Mouse (Mus musculus): ENCODE results near the gene Clstn3. TPM values are rescaled to one million over a fixed set of nuclear protein-coding genes. Genes with fewer than 3 reads are reported as not detected.
A peak's percentile ranks its signal among the peaks of the same experiment; 100 is the strongest.
"Not testable (repeated sequence)": the region's sequence is repeated elsewhere in the genome, so short reads cannot be mapped to it uniquely, and the experiment has no call there.

Clstn3 gene
- polyA plus RNA-seq, 1 experiment from 2014 or later: 4.7 TPM

DNA sequence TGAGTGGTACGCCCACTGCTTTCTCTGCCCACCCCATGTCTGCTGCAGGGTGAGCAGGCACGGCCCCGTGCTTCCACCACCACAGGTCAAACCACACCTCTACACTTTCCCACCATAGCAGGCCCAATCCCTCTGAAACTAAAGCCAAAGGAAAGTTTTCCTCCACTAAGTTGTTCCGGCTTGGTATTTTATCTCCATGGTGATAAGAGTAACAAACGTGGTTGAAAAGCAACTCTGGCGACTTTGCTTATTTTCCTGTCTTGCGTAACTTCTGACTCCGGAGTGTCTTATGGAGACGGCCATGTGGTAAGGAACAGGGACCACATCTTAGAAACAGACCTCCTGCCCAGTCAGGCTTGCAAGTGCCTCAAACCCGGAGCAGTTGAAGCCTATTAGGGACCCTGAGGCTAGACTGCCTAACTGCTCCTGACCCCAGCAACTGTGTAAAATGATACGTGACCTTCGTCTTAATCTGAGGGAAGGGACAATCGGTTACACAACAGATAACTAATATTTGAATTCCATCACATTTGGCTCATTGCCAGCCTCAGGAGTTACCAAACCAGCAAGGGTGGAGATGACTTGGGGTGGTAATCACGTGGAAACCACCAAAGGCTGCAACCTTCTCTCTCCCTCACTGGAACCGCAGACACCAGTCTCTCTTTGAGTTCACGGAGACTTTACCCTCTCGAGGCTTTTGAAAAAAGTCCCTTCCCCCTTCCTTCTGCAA lies 13.5 kb upstream of the Clstn3 start:
- Histone ChIP-seq H3K27ac (peak overlapping the region; percentile 80), H3K27me3 (replicated peaks) (no peaks in the 10 kb centered on the region), H3K4me2 (replicated peaks) (peak overlapping the region; percentile 9; the same call in 1 of the 2 replicates), H3K4me3 (replicated peaks) (no peak overlapping the region), H3K9me3 (no peaks in the 10 kb centered on the region), H3K4me1 (replicated peaks) (peaks cover 12% of the 10 kb centered on the region), H3K36me3 (no peaks in the 10 kb centered on the region), H3K9ac (no peak overlapping the region)
- WGBS: 35% methylated on average over 17 of the region's 17 CpGs
- ATAC-seq: peak; percentile 73

DNA sequence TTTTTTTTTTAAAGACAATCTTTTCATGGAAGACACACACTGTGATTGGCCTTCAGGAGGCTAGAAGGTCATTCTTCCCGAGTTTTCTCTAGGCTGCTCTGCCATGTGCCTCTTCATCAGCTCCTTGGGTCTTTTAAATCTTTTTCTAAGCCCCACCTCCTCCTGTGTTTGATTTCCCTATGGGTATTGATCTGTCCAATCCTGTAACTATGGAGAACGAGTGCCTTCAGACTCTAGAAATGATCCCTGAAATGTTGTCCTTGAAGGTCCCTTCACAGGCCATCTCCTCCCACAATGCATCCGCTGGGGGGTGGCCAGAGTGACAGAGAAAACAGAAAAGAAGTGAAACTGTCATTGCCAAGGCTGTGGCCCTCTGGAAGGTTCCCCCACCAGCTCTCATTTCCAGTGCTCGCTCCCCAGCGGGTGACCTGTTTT lies 12.6 kb upstream of the Clstn3 start:
- Histone ChIP-seq H3K9me3 (no peaks in the 10 kb centered on the region), H3K27ac (peak overlapping the region; percentile 80; the same call in 1 of the 2 replicates), H3K9ac (no peak overlapping the region), H3K4me2 (replicated peaks) (no peak overlapping the region), H3K4me1 (replicated peaks) (peaks cover 12% of the 10 kb centered on the region), H3K4me3 (replicated peaks) (no peak overlapping the region), H3K27me3 (replicated peaks) (no peaks in the 10 kb centered on the region), H3K36me3 (no peaks in the 10 kb centered on the region)
- WGBS: 68% methylated on average over 5 of the region's 5 CpGs
- no peak for ATAC-seq

DNA sequence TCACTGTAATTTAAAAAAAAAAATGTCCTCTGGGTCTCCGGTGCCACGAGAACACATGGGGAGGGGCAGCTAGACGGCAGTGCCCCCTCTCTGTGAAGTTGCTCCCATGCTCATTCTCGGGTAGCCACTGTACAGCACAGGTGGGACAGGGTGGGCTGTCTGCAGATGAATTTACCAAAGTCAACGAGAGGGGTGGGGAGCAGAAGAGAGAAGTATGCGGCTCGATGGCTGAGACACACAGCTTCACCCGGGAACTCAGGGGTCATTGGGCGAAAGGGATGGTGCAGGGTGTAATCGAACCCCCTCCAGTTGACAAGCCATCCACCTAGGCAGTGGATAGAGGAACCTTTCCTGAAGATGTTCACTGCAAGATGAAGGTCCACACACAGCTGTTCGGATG lies 12.2 kb upstream of the Clstn3 start:
- Histone ChIP-seq H3K4me1 (replicated peaks) (peaks cover 12% of the 10 kb centered on the region), H3K9me3 (no peaks in the 10 kb centered on the region), H3K27ac (no peak overlapping the region), H3K4me2 (replicated peaks) (no peak overlapping the region), H3K9ac (no peak overlapping the region), H3K36me3 (no peaks in the 10 kb centered on the region), H3K27me3 (replicated peaks) (no peaks in the 10 kb centered on the region), H3K4me3 (replicated peaks) (no peak overlapping the region)
- no peak for ATAC-seq
- WGBS: 86% methylated on average over 11 of the region's 11 CpGs

DNA sequence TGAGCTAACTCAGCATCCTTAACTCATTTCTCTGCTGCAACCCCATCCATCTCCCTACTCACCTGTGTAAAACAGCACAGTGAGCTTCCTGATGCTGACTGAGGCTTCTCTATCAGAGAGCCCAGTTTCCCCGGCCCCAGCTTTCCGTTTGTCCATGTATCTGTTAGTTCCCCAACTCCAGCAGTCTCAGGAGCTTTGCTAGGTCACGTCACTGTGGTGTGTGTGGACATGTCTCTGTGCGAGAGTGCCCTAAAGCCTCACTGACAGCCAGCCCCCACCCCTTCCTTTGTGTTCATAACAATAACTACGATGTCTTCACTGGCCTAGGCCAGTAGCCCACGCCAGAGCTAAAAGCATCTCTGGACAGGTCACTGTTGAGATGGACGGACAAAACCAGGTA lies 11.6 kb upstream of the Clstn3 start:
- Histone ChIP-seq H3K4me1 (replicated peaks) (peaks cover 12% of the 10 kb centered on the region), H3K36me3 (no peaks in the 10 kb centered on the region), H3K27me3 (replicated peaks) (no peaks in the 10 kb centered on the region), H3K4me3 (replicated peaks) (no peak overlapping the region), H3K9ac (no peak overlapping the region), H3K27ac (no peak overlapping the region), H3K4me2 (replicated peaks) (no peak overlapping the region), H3K9me3 (no peaks in the 10 kb centered on the region)
- ATAC-seq: no peak
- 85% methylated on average over 7 of the region's 7 CpGs for WGBS

DNA sequence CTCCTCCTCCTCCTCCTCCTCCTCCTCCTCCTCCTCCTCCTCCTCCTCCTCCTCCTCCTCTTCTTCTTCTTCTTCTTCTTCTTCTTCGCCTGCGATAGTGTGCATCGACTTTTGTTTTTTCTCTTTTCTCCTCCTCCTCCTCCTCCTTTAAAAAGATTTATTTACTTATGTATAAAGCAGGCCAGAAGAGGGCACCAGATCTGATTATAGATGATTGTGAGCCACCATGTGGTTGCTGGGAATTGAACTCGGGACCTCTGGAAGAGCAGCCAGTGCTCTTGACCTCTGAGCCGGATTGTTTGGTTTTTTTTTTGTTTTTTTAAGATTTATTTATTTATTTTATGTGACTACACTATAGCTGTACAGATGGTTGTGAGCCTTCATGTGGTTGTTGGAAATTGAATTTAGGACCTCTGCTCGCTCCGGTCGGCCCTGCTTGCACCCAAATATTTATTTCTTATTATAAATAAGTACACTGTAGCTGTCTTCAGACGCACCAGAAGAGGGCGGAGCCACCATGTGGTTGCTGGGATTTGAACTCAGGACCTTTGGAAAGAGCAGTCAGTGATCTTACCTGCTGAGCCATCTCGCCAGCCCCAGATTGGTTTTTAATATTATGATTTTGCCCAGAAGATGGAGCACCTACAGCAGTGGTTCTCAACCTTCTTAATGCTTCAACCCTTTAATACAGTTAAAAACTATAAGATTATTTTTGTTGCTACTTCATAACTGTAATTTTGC lies 10.9 kb upstream of the Clstn3 start:
- H3K36me3 ChIP-seq; H3K9ac ChIP-seq; ATAC-seq; H3K27ac ChIP-seq; H3K4me3 ChIP-seq (replicated peaks); H3K27me3 ChIP-seq (replicated peaks); H3K4me2 ChIP-seq (replicated peaks); H3K9me3 ChIP-seq: not testable (repeated sequence)
- WGBS: 86% methylated on average over 8 of the region's 11 CpGs
- peaks cover 12% of the 10 kb centered on the region for H3K4me1 ChIP-seq (replicated peaks)

DNA sequence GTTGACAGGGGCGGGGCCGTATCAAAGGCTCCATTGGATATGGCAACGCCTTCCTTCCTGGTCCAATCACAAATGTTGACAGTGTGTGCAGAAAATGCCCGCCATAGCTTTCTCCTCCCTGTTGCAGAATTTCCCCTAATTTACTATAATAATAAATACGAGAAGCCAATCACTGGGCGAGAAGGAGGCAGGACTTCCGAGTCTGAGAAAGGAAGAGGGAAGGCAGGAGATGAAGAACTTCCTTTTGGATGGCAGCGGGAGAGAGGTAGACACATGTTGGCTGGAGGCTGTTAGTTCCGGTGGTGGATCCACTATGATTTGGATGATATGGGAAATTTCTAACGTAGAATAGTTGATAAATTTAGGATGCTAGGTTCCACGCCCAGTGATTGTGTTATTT lies 10.0 kb upstream of the Clstn3 start:
- peaks cover 12% of the 10 kb centered on the region for H3K4me1 ChIP-seq (replicated peaks)
- H3K9ac ChIP-seq: no peak overlapping the region
- ATAC-seq: no peak
- no peaks in the 10 kb centered on the region for H3K27me3 ChIP-seq (replicated peaks)
- H3K4me3 ChIP-seq (replicated peaks): no peak overlapping the region
- WGBS: 82% methylated on average over 11 of the region's 11 CpGs
- no peak overlapping the region for H3K4me2 ChIP-seq (replicated peaks)
- H3K27ac ChIP-seq: no peak overlapping the region
- H3K36me3 ChIP-seq: no peaks in the 10 kb centered on the region
- H3K9me3 ChIP-seq: no peaks in the 10 kb centered on the region

DNA sequence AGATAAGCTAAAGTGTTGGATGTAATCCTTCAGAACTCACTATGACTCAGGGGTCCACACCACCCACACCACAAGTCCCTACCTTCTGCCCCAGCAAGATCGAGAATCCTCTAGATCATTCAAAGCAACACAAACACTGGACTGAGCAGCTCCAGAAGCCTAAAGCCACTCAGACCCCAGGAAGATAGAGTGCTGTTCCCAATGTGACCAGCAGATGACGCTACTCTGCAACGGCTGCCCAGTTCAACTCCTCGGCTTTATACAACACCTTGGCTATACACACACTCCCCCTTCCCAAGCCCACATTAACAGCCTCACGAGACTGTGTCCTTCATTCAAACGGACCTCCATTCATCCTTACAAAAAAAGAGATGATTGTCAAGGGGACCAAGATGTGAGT lies 8.2 kb upstream of the Clstn3 start:
- 38% methylated on average over 6 of the region's 6 CpGs for WGBS

DNA sequence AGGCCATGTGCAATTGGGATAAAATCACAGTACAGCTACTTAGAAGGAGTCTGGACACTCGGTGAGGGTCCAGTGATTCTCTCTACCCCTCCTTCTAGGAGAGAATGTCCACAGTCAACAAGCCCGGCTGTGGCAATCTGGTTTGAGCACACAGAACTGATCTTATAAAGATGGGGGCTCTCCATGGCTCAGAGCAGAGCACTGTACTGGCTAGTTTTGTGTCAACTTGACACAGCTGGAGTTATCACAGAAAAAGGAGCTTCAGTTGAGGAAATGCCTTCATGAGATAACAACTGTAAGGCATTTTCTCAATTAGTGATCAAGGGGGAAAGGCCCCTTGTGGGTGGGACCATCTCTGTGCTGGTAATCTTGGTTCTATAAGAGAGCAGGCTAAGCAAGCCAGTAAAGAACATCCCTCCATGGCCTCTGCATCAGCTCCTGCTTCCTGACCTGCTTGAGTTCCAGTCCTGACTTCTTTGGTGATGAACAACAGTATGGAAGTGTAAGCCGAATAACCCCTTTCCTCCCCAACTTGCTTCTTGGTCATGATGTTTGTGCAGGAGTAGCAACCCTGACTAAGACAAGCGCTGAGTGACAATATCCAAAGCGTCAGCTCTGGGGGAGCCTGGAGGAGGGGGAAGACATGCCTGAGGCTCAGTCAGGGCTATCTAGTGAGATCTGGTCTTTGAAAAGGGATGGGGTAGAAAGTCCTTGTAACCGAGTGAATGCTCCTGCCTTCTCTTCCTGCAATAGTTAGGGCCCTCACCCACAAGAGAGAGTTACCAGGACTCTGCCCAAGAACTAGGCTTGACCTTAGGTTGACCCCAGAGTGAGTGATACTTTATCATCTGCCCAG lies 7.4 kb upstream of the Clstn3 start:
- H3K9me3 ChIP-seq; H3K36me3 ChIP-seq; H3K27ac ChIP-seq; H3K4me1 ChIP-seq (replicated peaks); H3K4me3 ChIP-seq (replicated peaks); H3K9ac ChIP-seq; ATAC-seq; H3K27me3 ChIP-seq (replicated peaks); H3K4me2 ChIP-seq (replicated peaks): not testable (repeated sequence)
- 70% methylated on average over 6 of the region's 6 CpGs for WGBS

More for the DNA sequence above, 8.2 kb upstream of the Clstn3 start:
- no peak overlapping the region for H3K27ac ChIP-seq
- no peaks in the 10 kb centered on the region for H3K27me3 ChIP-seq (replicated peaks)
- no peak for ATAC-seq
- H3K4me1 ChIP-seq (replicated peaks): peaks cover 4% of the 10 kb centered on the region; the same call in 1 of the 2 replicates
- H3K9ac ChIP-seq: no peak overlapping the region
- H3K4me2 ChIP-seq (replicated peaks): no peak overlapping the region
- H3K9me3 ChIP-seq: no peaks in the 10 kb centered on the region
- H3K36me3 ChIP-seq: no peaks in the 10 kb centered on the region
- no peak overlapping the region for H3K4me3 ChIP-seq (replicated peaks)

DNA sequence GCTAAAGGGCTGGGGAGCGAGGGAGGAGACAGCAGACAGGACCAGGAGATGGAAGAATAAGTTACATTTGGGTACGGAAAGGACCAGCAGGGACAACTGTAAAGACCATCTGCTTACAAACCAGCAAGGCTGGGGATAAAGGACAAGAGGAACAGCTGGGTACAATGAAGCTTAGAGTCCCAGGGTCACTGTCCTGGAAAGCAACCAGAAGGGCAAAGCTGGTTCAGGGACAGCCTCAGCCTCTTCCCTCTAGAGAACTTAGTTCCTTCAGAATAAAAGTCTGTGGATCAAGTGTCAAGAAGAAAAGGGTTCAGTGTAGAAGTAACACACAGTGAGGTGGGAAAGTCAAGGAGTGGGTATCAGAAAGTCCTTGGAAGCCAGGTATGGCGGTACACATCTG lies 6.5 kb upstream of the Clstn3 start:
- no peak overlapping the region for H3K9ac ChIP-seq
- H3K4me1 ChIP-seq (replicated peaks): no peaks in the 10 kb centered on the region
- WGBS: 87% methylated on average over 3 of the region's 3 CpGs
- no peak for ATAC-seq
- no peak overlapping the region for H3K4me3 ChIP-seq (replicated peaks)
- no peak overlapping the region for H3K4me2 ChIP-seq (replicated peaks)
- no peak overlapping the region for H3K27ac ChIP-seq
- H3K9me3 ChIP-seq: no peaks in the 10 kb centered on the region
- H3K36me3 ChIP-seq: no peaks in the 10 kb centered on the region
- no peaks in the 10 kb centered on the region for H3K27me3 ChIP-seq (replicated peaks)

DNA sequence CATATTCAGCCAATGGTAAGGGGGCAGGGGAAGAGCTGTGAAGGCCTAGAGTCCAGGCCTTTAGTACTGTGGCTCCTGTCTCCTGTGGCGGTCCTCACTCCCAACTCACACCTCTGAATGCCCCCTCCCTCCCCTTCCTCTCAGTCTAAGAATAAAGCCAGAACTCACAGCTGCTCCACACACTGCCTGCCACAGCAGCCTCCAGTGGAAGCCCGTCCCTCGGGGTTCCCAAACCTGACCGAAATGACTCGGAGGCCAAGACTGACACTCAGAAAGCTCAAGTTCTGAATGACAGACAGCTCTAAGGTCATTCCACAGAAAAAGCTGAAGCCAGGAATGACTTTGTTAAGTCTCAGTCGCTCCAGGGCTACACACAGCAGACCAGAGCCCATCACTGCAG lies 1.1 kb upstream of the Clstn3 start:
- ATAC-seq: no peak
- Histone ChIP-seq H3K4me3 (replicated peaks) (no peak overlapping the region), H3K4me1 (replicated peaks) (0 out of 2 replicates have a peak, but pooled peaks cover 6% of the 10 kb centered on the region), H3K36me3 (no peaks in the 10 kb centered on the region), H3K9me3 (no peaks in the 10 kb centered on the region), H3K4me2 (replicated peaks) (no peak overlapping the region), H3K9ac (no peak overlapping the region), H3K27ac (no peak overlapping the region), H3K27me3 (replicated peaks) (no peaks in the 10 kb centered on the region)
- WGBS: 86% methylated on average over 6 of the region's 6 CpGs

DNA sequence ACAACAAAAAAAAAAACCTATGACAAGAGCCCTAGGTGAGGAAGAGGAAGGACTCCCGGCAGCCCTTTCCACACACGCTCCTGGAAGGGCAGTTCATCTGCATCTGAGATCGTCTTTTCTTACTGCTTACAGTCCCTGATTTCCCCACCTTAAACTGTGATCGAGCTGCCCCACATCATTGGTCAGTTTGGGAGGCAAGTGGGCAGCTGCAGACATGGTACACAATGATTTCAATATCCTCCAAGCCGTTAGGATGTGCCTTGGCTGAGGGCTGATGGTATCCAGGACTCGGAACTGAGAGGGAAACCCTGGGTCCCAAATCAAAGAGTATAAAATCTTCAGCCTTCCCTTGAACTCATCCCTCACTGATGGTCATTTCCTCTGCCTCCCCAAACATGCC lies 705 bp upstream of the Clstn3 start:
- Histone ChIP-seq H3K9ac (0 out of 2 replicates have a peak overlapping the region, but pooled peaks have one; percentile 29), H3K4me2 (replicated peaks) (peak overlapping the region; percentile 88), H3K36me3 (no peaks in the 10 kb centered on the region), H3K27ac (no peak overlapping the region), H3K27me3 (replicated peaks) (no peaks in the 10 kb centered on the region), H3K4me1 (replicated peaks) (0 out of 2 replicates have a peak, but pooled peaks cover 6% of the 10 kb centered on the region), H3K4me3 (replicated peaks) (peak overlapping the region; percentile 40), H3K9me3 (no peaks in the 10 kb centered on the region)
- no peak for ATAC-seq
- 43% methylated on average over 6 of the region's 6 CpGs for WGBS

DNA sequence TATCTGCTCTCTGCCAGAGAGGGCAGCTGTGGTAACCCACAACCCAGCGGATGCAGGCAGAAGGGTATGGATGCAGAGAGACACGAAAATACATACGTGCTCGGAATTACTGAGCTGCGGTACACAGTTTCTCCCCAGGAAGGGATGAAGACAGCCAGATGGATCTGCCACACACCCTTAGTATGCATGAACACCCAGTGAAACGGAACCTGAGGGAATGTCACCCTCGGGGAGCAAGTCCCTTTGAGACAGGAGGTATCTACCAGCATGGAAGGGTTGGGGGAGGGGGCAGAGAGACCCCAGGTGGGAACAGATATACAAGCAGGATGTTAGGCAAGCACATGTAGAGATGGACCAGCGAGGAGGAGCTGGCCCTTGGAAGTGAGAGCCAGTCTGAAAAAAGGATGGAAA lies 708 bp downstream of the Clstn3 start:
- no peak overlapping the region for H3K27ac ChIP-seq
- no peaks in the 10 kb centered on the region for H3K27me3 ChIP-seq (replicated peaks)
- WGBS: 29% methylated on average over 8 of the region's 8 CpGs
- no peaks in the 10 kb centered on the region for H3K36me3 ChIP-seq
- ATAC-seq: peak; percentile 21
- 0 out of 2 replicates have a peak, but pooled peaks cover 6% of the 10 kb centered on the region for H3K4me1 ChIP-seq (replicated peaks)
- H3K9me3 ChIP-seq: no peaks in the 10 kb centered on the region
- no peak overlapping the region for H3K9ac ChIP-seq
- H3K4me2 ChIP-seq (replicated peaks): peak overlapping the region; percentile 88
- 0 out of 2 replicates have a peak overlapping the region, but pooled peaks have one; percentile 40 for H3K4me3 ChIP-seq (replicated peaks)
